Mouse (Mus musculus): ENCODE results near the gene Lrguk. TPM values are rescaled to one million over a fixed set of nuclear protein-coding genes. Genes with fewer than 3 reads are reported as not detected.

Lrguk gene
- polyA plus RNA-seq, 1 experiment from 2014 or later: 0.59 TPM

- DNase-seq (ENCODE audit: low spot score) (no peak), ATAC-seq (ENCODE audit: insufficient number of reproducible peaks, low FRiP score, low TSS enrichment, low read depth) (no peak)
- Histone ChIP-seq H3K4me2 (ENCODE audit: low read depth, severe bottlenecking) (no peak overlapping the region), H3K9me3 (ENCODE audit: control insufficient read depth, low read length) (no peaks in the 10 kb centered on the region), H3K9ac (ENCODE audit: low read length) (no peak overlapping the region), H3K27me3 (ENCODE audit: control insufficient read depth, insufficient read depth, low read length) (no peaks in the 10 kb centered on the region), H3K4me1 (ENCODE audit: control insufficient read depth, insufficient read depth, low read length) (no peaks in the 10 kb centered on the region), H3K4me3 (ENCODE audit: low read depth, low read length) (no peak overlapping the region), H3K27ac (replicated peaks; ENCODE audit: low read depth, low read length) (no peak overlapping the region), H3K36me3 (ENCODE audit: control insufficient read depth, insufficient read depth, low read length) (peaks cover 2% of the 10 kb centered on the region)
- WGBS: 89% methylated on average over 3 of the region's 3 CpGs
Measured at GRCm38 (mm10) chr6:34168834-34169233, 139.6 kb downstream of the Lrguk start.

DNA sequence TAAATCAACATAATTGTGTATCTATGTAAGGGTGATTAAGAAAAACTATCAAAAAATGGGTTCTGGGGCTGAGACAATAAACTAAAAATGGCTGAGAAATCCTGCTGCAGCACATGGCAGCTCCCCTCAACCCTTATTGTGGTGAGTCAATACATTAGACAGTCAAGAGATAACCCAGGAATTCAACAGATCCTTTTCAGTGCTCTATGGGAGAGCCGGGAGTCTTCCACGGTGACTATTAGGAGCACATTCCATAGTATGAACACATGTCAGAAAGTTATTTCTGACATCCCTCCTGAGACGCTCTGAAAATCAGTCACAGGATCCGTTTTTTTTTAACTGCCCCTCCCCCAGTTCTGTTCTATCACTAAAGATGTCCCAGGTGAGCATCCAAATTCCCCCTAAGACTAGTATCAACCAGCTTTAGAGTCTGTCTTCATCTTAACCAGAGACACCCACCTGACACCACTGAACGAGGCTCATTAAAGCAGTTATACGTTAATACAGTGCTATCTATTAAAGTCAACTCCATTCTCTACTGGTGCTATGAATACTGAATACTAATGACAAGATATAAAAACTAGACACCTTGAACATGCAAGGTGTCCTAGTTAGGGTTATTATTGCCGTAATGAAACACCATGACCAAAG, 141.7 kb downstream of the Lrguk start:
- no peak for DNase-seq (ENCODE audit: low spot score)
- Histone ChIP-seq H3K4me2 (ENCODE audit: low read depth, severe bottlenecking) (no peak overlapping the region), H3K27me3 (ENCODE audit: control insufficient read depth, insufficient read depth, low read length) (no peaks in the 10 kb centered on the region), H3K4me1 (ENCODE audit: control insufficient read depth, insufficient read depth, low read length) (peaks cover 3% of the 10 kb centered on the region; the same call in 1 of the 2 replicates), H3K36me3 (ENCODE audit: control insufficient read depth, insufficient read depth, low read length) (no peaks in the 10 kb centered on the region; the same call in 1 of the 2 replicates), H3K9me3 (ENCODE audit: control insufficient read depth, low read length) (no peaks in the 10 kb centered on the region), H3K9ac (ENCODE audit: low read length) (no peak overlapping the region), H3K4me3 (ENCODE audit: low read depth, low read length) (no peak overlapping the region), H3K27ac (replicated peaks; ENCODE audit: low read depth, low read length) (no peak overlapping the region)
- WGBS: 85% methylated on average over 7 of the region's 7 CpGs
- ATAC-seq (ENCODE audit: insufficient number of reproducible peaks, low FRiP score, low TSS enrichment, low read depth): no peak

GRCm38 (mm10) chr6:34171748-34172457, 142.7 kb downstream of the Lrguk start:
- H3K27ac ChIP-seq (replicated peaks; ENCODE audit: low read depth, low read length): no peak overlapping the region
- H3K4me3 ChIP-seq (ENCODE audit: low read depth, low read length): no peak overlapping the region

GRCm38 (mm10) chr6:34173251-34173650, 144.0 kb downstream of the Lrguk start:
- Histone ChIP-seq H3K9me3 (ENCODE audit: control insufficient read depth, low read length) (no peaks in the 10 kb centered on the region), H3K27me3 (ENCODE audit: control insufficient read depth, insufficient read depth, low read length) (no peaks in the 10 kb centered on the region), H3K4me2 (ENCODE audit: low read depth, severe bottlenecking) (no peak overlapping the region), H3K9ac (ENCODE audit: low read length) (no peak overlapping the region), H3K27ac (replicated peaks; ENCODE audit: low read depth, low read length) (no peak overlapping the region), H3K36me3 (ENCODE audit: control insufficient read depth, insufficient read depth, low read length) (no peaks in the 10 kb centered on the region), H3K4me1 (ENCODE audit: control insufficient read depth, insufficient read depth, low read length) (peaks cover 5% of the 10 kb centered on the region; the same call in 1 of the 2 replicates), H3K4me3 (ENCODE audit: low read depth, low read length) (no peak overlapping the region)
- no peak for DNase-seq (ENCODE audit: low spot score)
- WGBS: 90% methylated on average over 12 of the region's 12 CpGs
- no peak for ATAC-seq (ENCODE audit: insufficient number of reproducible peaks, low FRiP score, low TSS enrichment, low read depth)

More at GRCm38 (mm10) chr6:34171748-34172457, 142.7 kb downstream of the Lrguk start:
- no peak for DNase-seq (ENCODE audit: low spot score)
- Histone ChIP-seq H3K9me3 (ENCODE audit: control insufficient read depth, low read length) (no peaks in the 10 kb centered on the region), H3K27me3 (ENCODE audit: control insufficient read depth, insufficient read depth, low read length) (no peaks in the 10 kb centered on the region), H3K36me3 (ENCODE audit: control insufficient read depth, insufficient read depth, low read length) (no peaks in the 10 kb centered on the region; the same call in 1 of the 2 replicates), H3K4me2 (ENCODE audit: low read depth, severe bottlenecking) (no peak overlapping the region), H3K4me1 (ENCODE audit: control insufficient read depth, insufficient read depth, low read length) (peaks cover 5% of the 10 kb centered on the region; the same call in 1 of the 2 replicates), H3K9ac (ENCODE audit: low read length) (no peak overlapping the region)
- no peak for ATAC-seq (ENCODE audit: insufficient number of reproducible peaks, low FRiP score, low TSS enrichment, low read depth)
- 88% methylated on average over 12 of the region's 12 CpGs for WGBS

GRCm38 (mm10) chr6:34174715-34175114, 145.5 kb downstream of the Lrguk start:
- no peaks in the 10 kb centered on the region for H3K27me3 ChIP-seq (ENCODE audit: control insufficient read depth, insufficient read depth, low read length)

GRCm38 (mm10) chr6:34176111-34176863, 147.0 kb downstream of the Lrguk start:
- Histone ChIP-seq H3K4me3 (ENCODE audit: low read depth, low read length) (peak overlapping the region; percentile 85), H3K9ac (ENCODE audit: low read length) (peak overlapping the region; percentile 75), H3K4me2 (ENCODE audit: low read depth, severe bottlenecking) (peak overlapping the region; percentile 74), H3K4me1 (ENCODE audit: control insufficient read depth, insufficient read depth, low read length) (peaks cover 5% of the 10 kb centered on the region; the same call in 1 of the 2 replicates), H3K36me3 (ENCODE audit: control insufficient read depth, insufficient read depth, low read length) (no peaks in the 10 kb centered on the region), H3K27ac (replicated peaks; ENCODE audit: low read depth, low read length) (peak overlapping the region; percentile 68), H3K27me3 (ENCODE audit: control insufficient read depth, insufficient read depth, low read length) (no peaks in the 10 kb centered on the region), H3K9me3 (ENCODE audit: control insufficient read depth, low read length) (no peaks in the 10 kb centered on the region)
- ATAC-seq (ENCODE audit: insufficient number of reproducible peaks, low FRiP score, low TSS enrichment, low read depth): peak; percentile 80
- 3% methylated on average over 29 of the region's 29 CpGs for WGBS
- DNase-seq (ENCODE audit: low spot score): no peak

More at GRCm38 (mm10) chr6:34174715-34175114, 145.5 kb downstream of the Lrguk start:
- Histone ChIP-seq H3K4me3 (ENCODE audit: low read depth, low read length) (no peak overlapping the region), H3K27ac (replicated peaks; ENCODE audit: low read depth, low read length) (no peak overlapping the region), H3K36me3 (ENCODE audit: control insufficient read depth, insufficient read depth, low read length) (no peaks in the 10 kb centered on the region), H3K9ac (ENCODE audit: low read length) (no peak overlapping the region), H3K4me1 (ENCODE audit: control insufficient read depth, insufficient read depth, low read length) (peaks cover 5% of the 10 kb centered on the region; the same call in 1 of the 2 replicates), H3K9me3 (ENCODE audit: control insufficient read depth, low read length) (no peaks in the 10 kb centered on the region), H3K4me2 (ENCODE audit: low read depth, severe bottlenecking) (no peak overlapping the region)
- WGBS: 91% methylated on average over 8 of the region's 8 CpGs
- no peak for ATAC-seq (ENCODE audit: insufficient number of reproducible peaks, low FRiP score, low TSS enrichment, low read depth)
- no peak for DNase-seq (ENCODE audit: low spot score)

GRCm38 (mm10) chr6:34176864-34177247, 147.6 kb downstream of the Lrguk start, which contains the start of gene Slc35b4:
Gene Slc35b4, minus strand, starts transcription at chr6:34177111.
- H3K9me3 ChIP-seq (ENCODE audit: control insufficient read depth, low read length): no peaks in the 10 kb centered on the region
- peak within 1 kb of the TSS; percentile 75 for H3K9ac ChIP-seq (ENCODE audit: low read length)
- ATAC-seq (ENCODE audit: insufficient number of reproducible peaks, low FRiP score, low TSS enrichment, low read depth): peak; percentile 99
- peak; percentile 96 for DNase-seq (ENCODE audit: low spot score)
- no peaks in the 10 kb centered on the region for H3K27me3 ChIP-seq (ENCODE audit: control insufficient read depth, insufficient read depth, low read length)
- H3K27ac ChIP-seq (replicated peaks; ENCODE audit: low read depth, low read length): peak within 1 kb of the TSS; percentile 68
- H3K4me3 ChIP-seq (ENCODE audit: low read depth, low read length): peak within 1 kb of the TSS; percentile 85
- peaks cover 5% of the 10 kb centered on the region; the same call in 1 of the 2 replicates for H3K4me1 ChIP-seq (ENCODE audit: control insufficient read depth, insufficient read depth, low read length)
- WGBS: under 1% methylated on average over 29 of the region's 29 CpGs
- no peaks in the 10 kb centered on the region for H3K36me3 ChIP-seq (ENCODE audit: control insufficient read depth, insufficient read depth, low read length)
- H3K4me2 ChIP-seq (ENCODE audit: low read depth, severe bottlenecking): peak within 1 kb of the TSS; percentile 74

DNA sequence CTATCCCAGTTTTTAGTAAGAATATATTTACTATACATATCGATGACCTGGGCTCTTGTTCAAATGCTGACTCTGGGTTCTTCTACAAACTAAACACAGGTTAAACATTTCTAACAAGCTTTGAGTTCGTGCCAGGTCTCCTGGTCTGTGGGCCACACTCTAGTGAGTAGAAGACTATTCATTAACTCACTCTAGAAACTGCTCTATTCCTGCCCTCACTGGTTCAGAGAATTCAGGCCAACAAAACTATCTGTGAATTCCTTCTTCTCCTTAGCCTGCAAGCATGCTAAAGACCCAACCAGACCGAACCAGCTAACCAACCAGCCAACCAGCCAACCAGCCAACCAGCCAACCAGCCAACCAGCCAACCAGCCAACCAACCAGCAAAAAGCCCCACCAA, 149.8 kb downstream of the Lrguk start:
- Histone ChIP-seq H3K27me3 (ENCODE audit: control insufficient read depth, insufficient read depth, low read length) (no peaks in the 10 kb centered on the region), H3K4me1 (ENCODE audit: control insufficient read depth, insufficient read depth, low read length) (peaks cover 5% of the 10 kb centered on the region; the same call in 1 of the 2 replicates), H3K9ac (ENCODE audit: low read length) (no peak overlapping the region), H3K36me3 (ENCODE audit: control insufficient read depth, insufficient read depth, low read length) (no peaks in the 10 kb centered on the region), H3K4me3 (ENCODE audit: low read depth, low read length) (no peak overlapping the region), H3K9me3 (ENCODE audit: control insufficient read depth, low read length) (no peaks in the 10 kb centered on the region), H3K27ac (replicated peaks; ENCODE audit: low read depth, low read length) (no peak overlapping the region), H3K4me2 (ENCODE audit: low read depth, severe bottlenecking) (no peak overlapping the region)
- DNase-seq (ENCODE audit: low spot score) (no peak), ATAC-seq (ENCODE audit: insufficient number of reproducible peaks, low FRiP score, low TSS enrichment, low read depth) (no peak)
- 82% methylated on average over 3 of the region's 3 CpGs for WGBS
